14 mouse cellular contexts compared by ENCODE assay signal in the genomic region with DNA sequence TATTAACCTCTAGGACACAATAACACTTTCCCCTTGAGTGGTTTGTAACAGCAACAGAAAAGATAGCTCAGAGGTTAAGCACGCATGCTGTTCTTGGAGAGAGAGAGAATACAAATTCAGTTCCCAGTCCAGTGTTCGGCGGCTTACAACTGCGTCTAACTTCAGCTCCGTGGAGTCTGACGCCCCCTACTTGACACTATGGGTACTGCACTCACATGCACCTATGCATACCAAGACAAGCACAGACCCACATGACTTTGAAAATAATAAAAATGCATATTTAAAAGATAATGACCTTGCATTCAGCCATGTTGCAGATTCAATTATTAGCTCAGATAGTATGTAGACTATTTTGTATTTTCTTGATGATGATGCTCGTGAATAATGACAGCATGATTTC. TPM values are rescaled to one million over a fixed set of nuclear protein-coding genes. Genes with fewer than 3 reads are reported as not detected.
DNase-seq lines count a peak whose midpoint lies in the region; ATAC-seq and TF ChIP-seq lines count a peak whose summit lies in the region.
"Had no signal": no experiment of that assay in that cellular context is flagged by ENCODE, and none has a peak within 500 bp of the region (broad histone marks: within the 10 kb centered on the region; RNA-seq: fewer than 3 reads in every experiment).

No protein-coding gene starts in this region.

- no peak for TF ChIP-seq POLR2A in heart, adult 2 months (IDR thresholded peaks at IDR 0.05; ENCODE audit: insufficient read depth, low read depth, low read length)
- TF ChIP-seq POLR2A in thymus, adult 2 months (IDR thresholded peaks at IDR 0.05; ENCODE audit: control insufficient read depth, extremely low read depth, insufficient read depth, low read length, poor library complexity) = no peak

- no peaks in the 10 kb centered on the region for H3K36me3 ChIP-seq in heart, adult 2 months (ENCODE audit: control insufficient read depth, insufficient read depth, low read length)
- no peaks in the 10 kb centered on the region for H3K36me3 ChIP-seq in thymus, adult 2 months (ENCODE audit: control insufficient read depth, insufficient read depth, low read length)
- H3K36me3 ChIP-seq: heart, embryonic 13.5 days; liver, embryonic 13.5 days had no signal

- intact Hi-C loops in heart, adult 2 months (cut with DNase I) = no loop called here

- DNase-seq in heart, adult 2 months = no peak
- DNase-seq in heart, adult 18-20 months = no peak
- peak; percentile 34 for DNase-seq in thymus, adult 2 months
- DNase-seq in thymus, adult 18-20 months = no peak
- DNase-seq in ovary, postnatal 14 days (ENCODE audit: low spot score) = no peak
- no peak for DNase-seq in layer of hippocampus, adult 8-10 months (ENCODE audit: low spot score in 2 of 2)
- DNase-seq in cerebellum, adult 11 months = no peak
- DNase-seq: adrenal gland, postnatal 14 days; cerebellum, adult 9-11 months; layer of hippocampus, postnatal 36 days; liver, embryonic 13.5 days had no signal

- TF ChIP-seq CTCF in heart, adult 2 months (IDR thresholded peaks at IDR 0.05) = peak; percentile 49
- TF ChIP-seq CTCF in thymus, adult 2 months (IDR thresholded peaks at IDR 0.05; ENCODE audit: borderline replicate concordance, control insufficient read depth, extremely low read depth, insufficient read depth, low read length, poor library complexity) = peak; percentile 40; the same call in 1 of the 2 replicates

- no peak overlapping the region for H3K9ac ChIP-seq in heart, adult 2 months (ENCODE audit: low read depth, low read length)
- H3K9ac ChIP-seq: heart, embryonic 13.5 days; hindbrain, embryonic 14.5 days; liver, embryonic 13.5 days had no signal

- H3K27me3 ChIP-seq in heart, adult 2 months (ENCODE audit: control insufficient read depth, insufficient read depth, low read length) = no peaks in the 10 kb centered on the region
- H3K27me3 ChIP-seq in thymus, adult 2 months (ENCODE audit: control insufficient read depth, insufficient read depth, low read length) = no peaks in the 10 kb centered on the region
- H3K27me3 ChIP-seq: heart, embryonic 13.5 days; liver, embryonic 13.5 days had no signal

- no peak overlapping the region for H3K4me3 ChIP-seq in heart, adult 2 months
- no peak overlapping the region for H3K4me3 ChIP-seq in thymus, adult 2 months (ENCODE audit: control insufficient read depth, insufficient read depth, low read length)
- H3K4me3 ChIP-seq: heart, embryonic 13.5 days; liver, embryonic 13.5 days had no signal

- peak; percentile 39; the same call in 1 of the 2 replicates for ATAC-seq in megakaryocyte progenitor cell, adult 5-6 weeks (replicated peaks; ENCODE audit: poor library complexity)

- no peaks in the 10 kb centered on the region for H3K4me1 ChIP-seq in heart, adult 2 months (ENCODE audit: control insufficient read depth, insufficient read depth, low read length)
- no peaks in the 10 kb centered on the region for H3K4me1 ChIP-seq in thymus, adult 2 months (replicated peaks; ENCODE audit: control insufficient read depth, insufficient read depth, low read length)
- H3K4me1 ChIP-seq: heart, embryonic 13.5 days; liver, embryonic 13.5 days had no signal

- H3K27ac ChIP-seq in heart, adult 2 months = no peak overlapping the region
- no peak overlapping the region for H3K27ac ChIP-seq in thymus, adult 2 months (ENCODE audit: control insufficient read depth, insufficient read depth, low read length)
- H3K27ac ChIP-seq: heart, embryonic 13.5 days; hindbrain, embryonic 14.5 days; liver, embryonic 13.5 days had no signal

- WGBS in heart, adult 2 months = 55% methylated on average over 7 of the region's 7 CpGs
- WGBS in thymus, adult 2 months = 75% methylated on average over 7 of the region's 7 CpGs

- no peaks in the 10 kb centered on the region for H3K79me2 ChIP-seq in heart, adult 2 months (replicated peaks; ENCODE audit: control insufficient read depth, insufficient read depth, low read length)

- no peak for TF ChIP-seq EP300 in heart, adult 2 months (IDR thresholded peaks at IDR 0.05; ENCODE audit: insufficient read depth, low read depth, low read length)

RNA-seq across cellular contexts. Expression of gene Zfp365, which starts 11.6 kb away (rescaled TPM):
- under 1 TPM; 0.34 to 0.66 TPM for total RNA-seq in heart, adult 2 months (2021)
- 0.39 and 0.79 TPM in 2 replicates for polyA plus RNA-seq in heart, adult 2 months (2012; rRNA removed)
- under 1 TPM; 0.23 to 0.37 TPM for total RNA-seq in heart, adult 18-20 months (2021)
- 1.00 and 1.3 TPM in 2 replicates for polyA plus RNA-seq in thymus, adult 2 months (2012; rRNA removed)
- total RNA-seq in megakaryocyte progenitor cell, adult 5-6 weeks (2015) = not detected in 2 replicates
- total RNA-seq in megakaryocyte progenitor cell, adult 5-6 weeks (2017) = not detected in 2 replicates
- total RNA-seq in layer of hippocampus, adult 8-10 months (2022) = 100 to 1,000 TPM; 214 to 255 (median 232) TPM

RNA-seq across cellular contexts. Expression of gene Rtkn2, which starts 55.3 kb away (rescaled TPM):
- total RNA-seq in heart, adult 2 months (2021) = under 1 TPM; 0.14 to 0.16 TPM
- 0.08 and 0.09 TPM in 2 replicates for polyA plus RNA-seq in heart, adult 2 months (2012; rRNA removed)
- under 1 TPM; 0.22 to 0.41 TPM for total RNA-seq in heart, adult 18-20 months (2021)
- polyA plus RNA-seq in thymus, adult 2 months (2012; rRNA removed) = 4.2 and 6.6 TPM in 2 replicates
- total RNA-seq in megakaryocyte progenitor cell, adult 5-6 weeks (2015) = 5.6 and 7.2 TPM in 2 replicates
- 11.3 and 13.3 TPM in 2 replicates for total RNA-seq in megakaryocyte progenitor cell, adult 5-6 weeks (2017)
- 1 to 10 TPM; 5.6 to 8.2 (median 7.0) TPM for total RNA-seq in layer of hippocampus, adult 8-10 months (2022)

Comparison
In these comparisons a context has a peak if more than half of its experiments do, and no peak if none do; other contexts are left out.
1. RNA of gene Zfp365, which starts 11.6 kb away (total RNA-seq): 214 to 255 TPM in layer of hippocampus, adult 8-10 months; 0.34 to 0.66 TPM in heart, adult 2 months, 0.23 to 0.37 TPM in heart, adult 18-20 months and not detected in megakaryocyte progenitor cell, adult 5-6 weeks; every median in the first group is over 100 times any median in the second.
2. RNA of gene Rtkn2, which starts 55.3 kb away (total RNA-seq): 5.6 to 13.3 TPM in megakaryocyte progenitor cell, adult 5-6 weeks and 5.6 to 8.2 TPM in layer of hippocampus, adult 8-10 months; 0.22 to 0.41 TPM in heart, adult 18-20 months and 0.14 to 0.16 TPM in heart, adult 2 months; every median in the first group is over 4 times any median in the second.